Mouse (Mus musculus) megakaryocyte, embryonic 14.5 days (primary cell): ENCODE data around the gene Szt2.

ENCODE experiments used
- FLI1 ChIP-seq: IDR thresholded peaks from 2 replicates; pipeline ENCODE4 v1.6.1; 2012; ENCODE audit warnings: low read length, inconsistent platforms, mixed read lengths
- GATA1 ChIP-seq: IDR thresholded peaks from 3 replicates; pipeline ENCODE4 v1.6.1; 2012; ENCODE audit warnings: mixed read lengths, low read length, inconsistent platforms, borderline replicate concordance

DNA sequence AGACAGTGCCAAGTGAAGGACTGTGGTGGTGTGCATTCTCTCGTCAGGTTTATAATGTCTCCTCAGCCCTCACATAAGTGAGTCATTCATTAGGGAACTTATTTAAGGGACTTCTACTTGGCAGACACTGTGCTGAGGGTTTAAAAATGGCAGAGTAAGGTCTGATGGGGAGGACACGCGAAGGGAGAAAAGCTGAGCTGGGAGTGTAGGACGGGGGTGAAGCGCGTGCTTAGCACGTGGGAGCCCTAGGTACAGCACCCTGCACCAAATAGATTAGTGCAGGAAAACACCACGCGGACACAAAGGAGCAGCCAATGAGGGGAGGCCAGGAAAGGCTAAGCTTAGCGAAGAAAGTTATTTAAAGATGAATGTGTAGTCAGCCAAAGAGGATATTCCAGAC, 36.0 kb upstream of the Szt2 start:
- TF ChIP-seq GATA1 = no peak
- TF ChIP-seq FLI1 = no peak
